Mouse (Mus musculus): ENCODE measurements at regions not wholly inside any gene's neighbourhood (a gene's known extent, or its start where the extent isn't known, plus 50 kb on each side); places are given as distances from the start of the nearest gene placed in this dataset.
"Not testable (repeated sequence)": the region's sequence is repeated elsewhere in the genome, so short reads cannot be mapped to it uniquely, and the experiment has no call there.

DNA sequence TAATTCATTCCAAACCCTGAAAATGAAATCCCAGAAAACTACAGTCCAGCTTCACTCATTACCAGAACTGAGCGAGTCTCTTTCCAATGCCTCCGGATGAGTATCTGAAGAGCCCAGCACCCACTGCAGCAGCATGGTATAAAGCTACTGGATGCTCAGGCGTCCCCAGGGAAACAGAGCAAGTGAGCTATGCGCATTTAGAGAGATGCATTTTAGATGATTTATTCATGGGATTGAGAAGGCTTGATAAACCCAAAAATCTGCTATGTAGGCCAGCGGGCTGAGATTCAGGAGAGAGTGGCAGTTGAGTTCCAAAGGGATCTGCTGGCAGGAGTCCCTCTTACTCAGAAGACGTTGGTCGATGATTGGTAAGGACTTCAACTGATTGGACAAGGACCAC is 93.4 kb upstream of the Shb start:
- no peaks in the 10 kb centered on the region for H3K27me3 ChIP-seq (ENCODE audit: control insufficient read depth, insufficient read depth, low read length)
- H3K9me3 ChIP-seq (replicated peaks; ENCODE audit: control insufficient read depth, low read length): no peaks in the 10 kb centered on the region
- no peaks in the 10 kb centered on the region for H3K4me1 ChIP-seq (ENCODE audit: control insufficient read depth, insufficient read depth, low read length)
- no peaks in the 10 kb centered on the region for H3K36me3 ChIP-seq (ENCODE audit: control insufficient read depth, insufficient read depth, low read length)
- no peak overlapping the region for H3K27ac ChIP-seq (ENCODE audit: low read depth, low read length)
- 85% methylated on average over 7 of the region's 7 CpGs for WGBS (ENCODE audit: insufficient replicate concordance)
- no peak overlapping the region for H3K9ac ChIP-seq (ENCODE audit: low read depth, low read length)
- ATAC-seq (replicated peaks; ENCODE audit: insufficient number of reproducible peaks, low FRiP score, low TSS enrichment): no peak
- no peak overlapping the region for H3K4me2 ChIP-seq
- no peak overlapping the region for H3K4me3 ChIP-seq (ENCODE audit: low read depth, low read length)

DNA sequence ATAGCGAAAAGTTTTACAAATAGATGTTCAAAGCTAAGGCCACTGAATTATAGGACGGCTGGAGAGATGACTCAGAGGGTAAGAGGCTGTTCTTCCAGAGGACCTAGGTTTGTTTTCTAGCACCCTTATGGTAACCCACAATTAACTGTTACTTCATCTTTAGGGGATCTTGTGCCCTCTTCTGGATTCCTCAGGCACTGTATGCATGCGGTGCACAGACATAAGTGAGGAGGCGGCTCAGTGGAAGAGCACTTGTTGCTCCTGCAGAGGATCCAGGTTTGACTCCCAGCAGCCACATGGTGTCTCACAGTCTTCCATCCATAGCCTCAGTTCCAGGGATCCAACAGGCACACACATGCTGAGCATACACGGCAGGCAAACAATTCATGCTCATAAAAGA is 89.7 kb upstream of the Shb start:
- Histone ChIP-seq H3K27ac (ENCODE audit: low read depth, low read length) (no peak overlapping the region), H3K4me2 (no peak overlapping the region), H3K9ac (ENCODE audit: low read depth, low read length) (no peak overlapping the region), H3K4me1 (ENCODE audit: control insufficient read depth, insufficient read depth, low read length) (no peaks in the 10 kb centered on the region), H3K36me3 (ENCODE audit: control insufficient read depth, insufficient read depth, low read length) (no peaks in the 10 kb centered on the region), H3K4me3 (ENCODE audit: low read depth, low read length) (no peak overlapping the region), H3K9me3 (replicated peaks; ENCODE audit: control insufficient read depth, low read length) (no peaks in the 10 kb centered on the region), H3K27me3 (ENCODE audit: control insufficient read depth, insufficient read depth, low read length) (no peaks in the 10 kb centered on the region)
- WGBS (ENCODE audit: insufficient replicate concordance): 86% methylated on average over 5 of the region's 5 CpGs
- ATAC-seq (replicated peaks; ENCODE audit: insufficient number of reproducible peaks, low FRiP score, low TSS enrichment): no peak

DNA sequence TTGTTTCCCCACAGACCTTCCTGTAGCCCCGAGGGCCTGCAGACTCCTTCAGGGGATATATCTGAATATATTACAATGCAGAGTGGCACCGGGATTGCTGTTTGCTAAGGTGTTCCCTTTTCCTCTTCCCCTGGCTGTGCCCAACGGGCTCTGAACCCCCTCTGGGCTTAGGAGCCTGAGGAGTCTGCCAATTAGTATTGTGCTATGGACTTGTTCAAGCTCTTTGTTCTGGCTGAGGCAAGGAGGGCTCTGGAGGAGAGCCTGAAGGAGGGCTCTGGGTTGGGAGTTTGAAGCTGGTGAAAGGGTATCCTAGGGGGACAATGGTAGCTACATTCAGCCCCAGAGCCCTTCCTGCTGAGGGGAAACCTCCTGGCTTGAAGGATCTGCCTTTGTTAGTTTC is 84.9 kb upstream of the Shb start:
- H3K27ac ChIP-seq (ENCODE audit: low read depth, low read length): no peak overlapping the region
- no peak overlapping the region for H3K4me3 ChIP-seq (ENCODE audit: low read depth, low read length)
- H3K36me3 ChIP-seq (ENCODE audit: control insufficient read depth, insufficient read depth, low read length): no peaks in the 10 kb centered on the region
- H3K27me3 ChIP-seq (ENCODE audit: control insufficient read depth, insufficient read depth, low read length): no peaks in the 10 kb centered on the region
- no peaks in the 10 kb centered on the region for H3K9me3 ChIP-seq (replicated peaks; ENCODE audit: control insufficient read depth, low read length)
- H3K9ac ChIP-seq (ENCODE audit: low read depth, low read length): no peak overlapping the region
- H3K4me1 ChIP-seq (ENCODE audit: control insufficient read depth, insufficient read depth, low read length): no peaks in the 10 kb centered on the region
- H3K4me2 ChIP-seq: no peak overlapping the region
- WGBS (ENCODE audit: insufficient replicate concordance): 39% methylated on average over 3 of the region's 3 CpGs
- no peak for ATAC-seq (replicated peaks; ENCODE audit: insufficient number of reproducible peaks, low FRiP score, low TSS enrichment)

DNA sequence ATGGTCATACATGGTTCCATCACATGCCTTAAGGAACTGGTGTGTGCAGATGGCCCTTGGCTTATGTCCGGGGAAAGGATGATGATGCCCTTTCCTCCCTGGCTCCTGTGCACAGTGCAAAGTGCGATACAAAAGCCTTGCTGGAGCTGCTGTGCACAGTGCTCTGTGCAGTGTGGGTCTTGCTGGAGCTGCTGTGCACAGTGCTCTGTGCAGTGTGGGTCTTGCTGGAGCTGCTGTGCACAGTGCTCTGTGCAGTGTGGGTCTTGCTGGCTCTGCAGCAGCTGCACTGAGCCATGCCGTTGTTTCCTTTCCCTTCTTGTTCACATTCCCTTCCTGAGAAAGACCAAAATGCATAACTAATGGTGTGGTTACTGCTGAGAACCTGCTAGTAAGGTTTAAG is 81.2 kb upstream of the Shb start:
- H3K27me3 ChIP-seq (ENCODE audit: control insufficient read depth, insufficient read depth, low read length); H3K9ac ChIP-seq (ENCODE audit: low read depth, low read length); H3K36me3 ChIP-seq (ENCODE audit: control insufficient read depth, insufficient read depth, low read length); ATAC-seq (replicated peaks; ENCODE audit: insufficient number of reproducible peaks, low FRiP score, low TSS enrichment); H3K4me1 ChIP-seq (ENCODE audit: control insufficient read depth, insufficient read depth, low read length); H3K9me3 ChIP-seq (replicated peaks; ENCODE audit: control insufficient read depth, low read length); H3K4me3 ChIP-seq (ENCODE audit: low read depth, low read length); H3K27ac ChIP-seq (ENCODE audit: low read depth, low read length); H3K4me2 ChIP-seq: not testable (repeated sequence)
- WGBS (ENCODE audit: insufficient replicate concordance): 77% methylated on average over 3 of the region's 3 CpGs

DNA sequence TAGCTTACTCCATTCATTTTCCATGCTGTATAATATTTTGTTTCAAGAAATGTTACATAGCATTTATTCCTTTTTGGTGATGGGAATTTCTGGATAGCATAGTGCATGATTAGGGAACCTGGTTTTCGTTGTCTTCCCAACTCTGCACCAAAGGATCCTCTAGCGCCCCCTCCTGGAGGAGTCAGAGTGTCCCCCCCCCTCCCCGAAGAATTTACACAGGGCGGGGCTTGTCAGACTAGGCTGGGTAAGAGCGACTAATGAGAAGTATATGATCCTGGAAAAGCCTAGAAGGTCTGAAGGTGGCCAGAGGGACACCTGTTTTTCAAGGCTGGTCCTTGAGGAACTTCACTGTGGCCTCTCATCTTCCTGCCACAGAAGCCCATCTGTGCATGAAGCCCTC is 79.9 kb upstream of the Shb start:
- Histone ChIP-seq H3K36me3 (ENCODE audit: control insufficient read depth, insufficient read depth, low read length) (no peaks in the 10 kb centered on the region), H3K27ac (ENCODE audit: low read depth, low read length) (no peak overlapping the region), H3K9me3 (replicated peaks; ENCODE audit: control insufficient read depth, low read length) (no peaks in the 10 kb centered on the region), H3K4me1 (ENCODE audit: control insufficient read depth, insufficient read depth, low read length) (no peaks in the 10 kb centered on the region), H3K27me3 (ENCODE audit: control insufficient read depth, insufficient read depth, low read length) (no peaks in the 10 kb centered on the region), H3K4me3 (ENCODE audit: low read depth, low read length) (no peak overlapping the region), H3K9ac (ENCODE audit: low read depth, low read length) (no peak overlapping the region), H3K4me2 (no peak overlapping the region)
- WGBS (ENCODE audit: insufficient replicate concordance): 41% methylated on average over 5 of the region's 5 CpGs
- no peak for ATAC-seq (replicated peaks; ENCODE audit: insufficient number of reproducible peaks, low FRiP score, low TSS enrichment)

DNA sequence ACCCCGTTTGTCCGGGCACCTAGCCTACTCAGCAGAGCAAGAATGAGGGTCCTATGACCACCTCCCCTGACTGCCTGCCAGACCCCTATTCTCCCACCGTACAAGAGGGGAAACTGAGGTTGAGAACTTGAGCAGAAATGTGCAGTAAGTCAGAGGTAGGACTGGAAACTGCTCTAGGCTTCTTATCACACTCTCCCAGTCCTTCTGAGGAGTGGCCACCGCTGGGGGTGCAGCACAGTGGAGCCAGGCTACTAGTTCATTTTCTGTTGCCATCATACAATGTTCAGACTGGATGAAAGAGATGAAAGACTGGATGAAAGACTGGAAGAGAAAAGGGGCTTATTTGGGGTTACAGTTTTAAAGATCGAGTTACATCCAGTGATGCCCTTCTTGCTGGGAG is 78.7 kb upstream of the Shb start:
- no peaks in the 10 kb centered on the region for H3K9me3 ChIP-seq (replicated peaks; ENCODE audit: control insufficient read depth, low read length)
- WGBS (ENCODE audit: insufficient replicate concordance): 77% methylated on average over 5 of the region's 5 CpGs
- no peak overlapping the region for H3K4me3 ChIP-seq (ENCODE audit: low read depth, low read length)
- no peak for ATAC-seq (replicated peaks; ENCODE audit: insufficient number of reproducible peaks, low FRiP score, low TSS enrichment)
- H3K36me3 ChIP-seq (ENCODE audit: control insufficient read depth, insufficient read depth, low read length): no peaks in the 10 kb centered on the region
- no peak overlapping the region for H3K27ac ChIP-seq (ENCODE audit: low read depth, low read length)
- H3K27me3 ChIP-seq (ENCODE audit: control insufficient read depth, insufficient read depth, low read length): no peaks in the 10 kb centered on the region
- H3K4me2 ChIP-seq: no peak overlapping the region
- H3K9ac ChIP-seq (ENCODE audit: low read depth, low read length): no peak overlapping the region
- no peaks in the 10 kb centered on the region for H3K4me1 ChIP-seq (ENCODE audit: control insufficient read depth, insufficient read depth, low read length)

DNA sequence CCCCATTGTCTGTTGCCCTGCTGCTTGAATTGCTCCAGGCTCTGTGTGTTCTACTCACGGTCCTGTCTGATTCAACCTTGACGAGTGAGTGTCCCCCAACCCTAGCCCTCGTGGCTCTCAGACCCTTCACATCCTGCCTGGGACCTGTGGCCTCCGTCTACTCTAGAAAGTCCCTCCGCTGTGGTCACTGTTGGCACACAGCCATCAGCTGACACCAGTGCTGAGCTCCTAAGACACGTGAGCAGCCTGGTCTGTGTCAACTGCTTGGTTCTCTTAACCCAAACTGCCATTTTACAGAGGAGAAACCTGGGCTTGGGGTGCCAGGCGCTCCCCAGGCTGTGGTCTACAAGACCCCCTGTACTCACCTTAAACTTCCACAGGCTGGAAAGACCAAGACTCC is 74.3 kb upstream of the Shb start:
- no peak for ATAC-seq (replicated peaks; ENCODE audit: insufficient number of reproducible peaks, low FRiP score, low TSS enrichment)
- no peaks in the 10 kb centered on the region for H3K27me3 ChIP-seq (ENCODE audit: control insufficient read depth, insufficient read depth, low read length)
- H3K9me3 ChIP-seq (replicated peaks; ENCODE audit: control insufficient read depth, low read length): no peaks in the 10 kb centered on the region
- no peak overlapping the region for H3K4me3 ChIP-seq (ENCODE audit: low read depth, low read length)
- H3K4me1 ChIP-seq (ENCODE audit: control insufficient read depth, insufficient read depth, low read length): no peaks in the 10 kb centered on the region
- 52% methylated on average over 7 of the region's 7 CpGs for WGBS (ENCODE audit: insufficient replicate concordance)
- H3K36me3 ChIP-seq (ENCODE audit: control insufficient read depth, insufficient read depth, low read length): no peaks in the 10 kb centered on the region
- no peak overlapping the region for H3K27ac ChIP-seq (ENCODE audit: low read depth, low read length)
- no peak overlapping the region for H3K4me2 ChIP-seq
- H3K9ac ChIP-seq (ENCODE audit: low read depth, low read length): no peak overlapping the region

DNA sequence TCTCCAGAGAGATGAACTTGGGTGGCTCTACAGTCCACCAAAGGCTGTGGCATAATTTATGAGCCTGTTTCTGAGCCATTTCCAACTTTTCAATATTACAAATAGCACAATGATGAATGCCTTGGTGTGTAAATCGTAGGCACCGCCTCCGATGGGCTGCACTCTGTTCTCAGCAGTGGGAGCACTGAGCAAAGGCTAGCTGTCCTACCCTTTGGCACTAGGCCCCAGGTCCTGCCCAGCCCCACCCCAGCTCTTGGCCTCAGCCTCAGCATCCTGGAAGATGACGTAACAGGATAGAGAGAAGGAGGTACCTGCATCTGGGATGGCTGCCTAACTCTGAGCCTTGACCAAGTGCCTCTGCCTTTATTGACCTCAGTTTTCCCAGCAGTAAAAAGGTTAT is 73.4 kb upstream of the Shb start:
- Histone ChIP-seq H3K9me3 (replicated peaks; ENCODE audit: control insufficient read depth, low read length) (no peaks in the 10 kb centered on the region), H3K27me3 (ENCODE audit: control insufficient read depth, insufficient read depth, low read length) (no peaks in the 10 kb centered on the region), H3K27ac (ENCODE audit: low read depth, low read length) (no peak overlapping the region), H3K4me1 (ENCODE audit: control insufficient read depth, insufficient read depth, low read length) (no peaks in the 10 kb centered on the region), H3K4me2 (no peak overlapping the region), H3K9ac (ENCODE audit: low read depth, low read length) (no peak overlapping the region), H3K4me3 (ENCODE audit: low read depth, low read length) (no peak overlapping the region), H3K36me3 (ENCODE audit: control insufficient read depth, insufficient read depth, low read length) (no peaks in the 10 kb centered on the region)
- no peak for ATAC-seq (replicated peaks; ENCODE audit: insufficient number of reproducible peaks, low FRiP score, low TSS enrichment)
- WGBS (ENCODE audit: insufficient replicate concordance): 82% methylated on average over 4 of the region's 4 CpGs

DNA sequence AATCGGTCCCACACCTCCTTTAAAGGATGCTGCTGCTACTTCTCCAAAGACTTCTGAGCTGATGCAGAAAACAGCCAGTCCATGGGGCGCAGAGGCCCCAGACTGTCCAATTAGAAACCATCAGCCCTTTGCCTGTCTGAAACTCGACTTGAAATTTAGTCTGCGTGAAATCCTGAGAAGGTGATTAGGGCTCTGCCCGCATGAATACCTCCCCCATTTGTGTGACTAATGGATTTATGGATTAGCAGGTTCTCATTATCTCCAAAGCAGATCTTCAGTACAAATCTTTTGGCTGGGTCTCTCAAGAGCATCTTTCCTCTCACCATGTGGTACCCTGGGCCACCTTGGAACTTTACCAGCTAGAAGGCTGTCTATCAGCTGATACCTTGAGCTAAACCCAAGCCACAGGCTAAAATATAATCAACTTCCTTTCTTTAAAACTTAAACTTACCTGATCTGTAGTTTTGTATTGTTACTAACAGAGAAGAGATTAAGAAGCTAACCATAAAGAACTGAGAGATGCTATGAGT is 72.1 kb upstream of the Shb start:
- Histone ChIP-seq H3K27me3 (ENCODE audit: control insufficient read depth, insufficient read depth, low read length) (no peaks in the 10 kb centered on the region), H3K36me3 (ENCODE audit: control insufficient read depth, insufficient read depth, low read length) (no peaks in the 10 kb centered on the region), H3K4me2 (no peak overlapping the region), H3K27ac (ENCODE audit: low read depth, low read length) (no peak overlapping the region), H3K9me3 (replicated peaks; ENCODE audit: control insufficient read depth, low read length) (no peaks in the 10 kb centered on the region), H3K9ac (ENCODE audit: low read depth, low read length) (no peak overlapping the region), H3K4me1 (ENCODE audit: control insufficient read depth, insufficient read depth, low read length) (no peaks in the 10 kb centered on the region), H3K4me3 (ENCODE audit: low read depth, low read length) (no peak overlapping the region)
- no peak for ATAC-seq (replicated peaks; ENCODE audit: insufficient number of reproducible peaks, low FRiP score, low TSS enrichment)
- WGBS (ENCODE audit: insufficient replicate concordance): 79% methylated on average over 5 of the region's 5 CpGs
